Mouse (Mus musculus): ENCODE data around the gene Limch1. TPM values are rescaled to one million over a fixed set of nuclear protein-coding genes. Genes with fewer than 3 reads are reported as not detected.

Gene Limch1
- total RNA-seq, 2 experiments from 2014 or later = 127 to 140 TPM

DNA sequence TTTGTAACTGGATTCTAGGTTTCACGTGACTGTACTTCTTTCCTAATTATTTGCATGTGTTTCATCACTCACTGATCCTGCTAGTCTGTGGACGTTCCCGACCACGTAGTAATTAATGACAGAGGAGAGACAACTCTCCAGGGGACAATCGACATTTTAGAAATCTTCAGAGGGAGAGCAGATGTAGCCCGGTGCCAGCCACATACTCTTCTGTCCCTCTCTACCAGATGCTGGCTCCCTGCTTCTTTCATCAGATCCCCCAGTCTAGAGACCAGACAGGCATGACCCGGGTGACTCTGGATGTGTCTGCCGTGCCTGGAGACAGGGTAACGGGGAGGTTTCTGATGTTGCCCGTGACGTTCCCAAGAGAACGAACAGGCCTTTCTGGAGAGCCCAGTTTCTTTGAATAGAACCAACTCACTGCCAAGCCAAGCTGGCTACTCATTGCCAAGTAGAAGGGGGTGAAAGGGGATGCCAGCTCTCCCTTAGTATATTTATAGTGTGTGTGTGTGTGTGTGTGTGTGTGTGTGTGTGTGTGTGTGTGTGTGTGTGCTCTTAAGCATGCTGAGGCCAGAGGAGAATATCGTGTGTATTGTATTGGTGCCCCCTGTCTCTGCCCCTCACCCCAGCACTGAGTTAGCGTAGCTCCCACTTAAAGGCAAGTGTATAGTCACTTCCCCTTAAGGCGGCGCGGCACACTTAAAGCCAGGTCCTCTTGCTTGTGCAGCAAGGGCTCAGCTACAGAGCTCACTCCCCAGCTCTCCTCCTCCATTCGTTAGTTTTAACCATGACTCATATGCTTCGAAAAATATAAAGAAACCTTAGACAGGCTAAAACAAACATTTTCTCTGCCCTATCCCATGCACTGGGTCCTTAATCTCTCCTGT lies 233.9 kb downstream of the Limch1 start:
- peak overlapping the region; percentile 78 for H3K27ac ChIP-seq
- DNase-seq (ENCODE audit: low spot score in 2 of 2) = peak in 1 of 2 experiments; percentile 39
- H3K4me3 ChIP-seq = peak overlapping the region; percentile 23
- no peak for TF ChIP-seq CTCF (conservative IDR thresholded peaks at IDR 0.05)

DNA sequence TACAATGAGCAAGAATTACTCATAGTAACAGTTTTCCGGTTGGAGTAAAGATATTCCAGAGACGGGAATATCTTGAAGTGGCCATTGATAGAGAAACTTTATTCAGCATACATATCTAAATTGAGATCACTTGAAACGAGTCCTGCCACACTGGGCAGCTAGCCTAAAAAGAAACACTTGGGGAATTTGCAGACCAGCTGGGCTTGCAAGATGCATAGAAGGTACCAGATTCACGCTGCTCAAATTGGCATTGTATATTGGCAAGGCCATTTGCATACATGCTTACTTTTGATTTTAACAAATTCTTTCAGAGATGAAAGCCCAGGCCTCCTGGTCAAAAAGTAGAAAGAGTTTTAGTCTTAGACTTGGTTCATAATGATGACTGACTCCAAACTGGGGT lies 235.2 kb downstream of the Limch1 start:
- Histone ChIP-seq H3K27ac (peak overlapping the region; percentile 67), H3K4me3 (no peak overlapping the region)
- TF ChIP-seq CTCF (conservative IDR thresholded peaks at IDR 0.05) = no peak
- peak; percentile 37 to 47 for DNase-seq (ENCODE audit: low spot score in 2 of 2)

DNA sequence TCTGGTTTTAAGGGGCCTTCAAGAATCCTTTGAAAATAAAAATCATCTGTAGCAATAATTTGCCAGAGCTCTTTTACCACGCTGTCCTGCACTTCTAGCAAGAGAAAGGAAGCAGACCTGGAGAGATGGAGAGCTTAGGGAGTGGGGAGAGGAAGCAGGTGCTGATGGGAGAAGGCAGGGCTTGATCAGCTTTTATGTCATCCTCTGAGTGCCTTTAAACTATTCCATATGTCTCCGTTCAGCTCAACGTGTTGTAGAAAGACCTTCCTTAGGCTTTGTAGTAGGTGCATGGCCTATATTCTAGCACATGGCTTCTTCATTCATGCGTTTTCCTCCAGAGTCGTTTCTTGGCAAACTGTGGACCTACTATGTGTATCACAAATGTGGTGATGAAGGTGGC lies 237.5 kb downstream of the Limch1 start:
- no peak for DNase-seq (ENCODE audit: low spot score in 2 of 2)
- Histone ChIP-seq H3K4me3 (no peak overlapping the region), H3K27ac (no peak overlapping the region)
- TF ChIP-seq CTCF (conservative IDR thresholded peaks at IDR 0.05) = no peak

DNA sequence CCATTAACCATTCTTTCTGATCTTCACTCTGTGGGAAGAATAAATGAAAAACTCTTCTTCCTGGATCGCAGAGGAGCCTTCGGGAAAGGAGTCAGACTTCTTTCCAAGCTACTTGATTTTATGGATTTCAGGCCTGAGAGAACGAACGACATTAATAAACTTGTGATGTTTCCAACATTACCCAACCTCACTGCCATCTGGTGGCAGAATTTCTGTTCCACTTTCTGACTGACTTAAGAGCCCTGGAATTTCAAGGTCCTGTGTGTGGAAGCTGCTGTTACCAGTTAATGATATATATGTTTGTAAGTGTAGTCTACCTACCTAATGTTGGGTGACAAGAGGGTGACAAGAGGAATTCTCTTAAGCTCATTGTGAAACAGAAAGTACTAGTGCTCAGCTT lies 243.3 kb downstream of the Limch1 start:
- no peak overlapping the region for H3K27ac ChIP-seq
- no peak overlapping the region for H3K4me3 ChIP-seq
- peak; percentile 76 for TF ChIP-seq CTCF (conservative IDR thresholded peaks at IDR 0.05)
- DNase-seq (ENCODE audit: low spot score in 2 of 2) = no peak

DNA sequence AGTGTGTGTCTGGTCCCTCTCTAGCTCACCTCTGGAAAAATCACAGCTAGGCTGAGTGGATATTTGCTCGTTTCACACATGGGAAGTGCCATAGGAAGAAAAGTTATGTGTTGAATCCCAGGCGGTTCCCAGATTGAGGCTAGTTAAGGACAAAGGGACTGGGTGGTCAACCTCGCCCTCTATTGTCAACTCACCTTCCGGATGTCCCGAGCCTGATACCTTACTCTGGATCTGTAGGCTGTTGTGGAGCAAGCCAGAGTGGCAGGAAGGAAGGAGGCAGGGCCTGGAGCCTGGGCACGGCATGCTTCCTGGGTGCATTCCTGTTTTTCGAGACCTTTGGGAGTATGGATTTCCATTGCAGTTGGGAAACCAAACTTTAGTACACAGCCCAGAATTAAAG lies 243.9 kb downstream of the Limch1 start:
- TF ChIP-seq CTCF (conservative IDR thresholded peaks at IDR 0.05) = no peak
- Histone ChIP-seq H3K27ac (no peak overlapping the region), H3K4me3 (no peak overlapping the region)
- no peak for DNase-seq (ENCODE audit: low spot score in 2 of 2)

DNA sequence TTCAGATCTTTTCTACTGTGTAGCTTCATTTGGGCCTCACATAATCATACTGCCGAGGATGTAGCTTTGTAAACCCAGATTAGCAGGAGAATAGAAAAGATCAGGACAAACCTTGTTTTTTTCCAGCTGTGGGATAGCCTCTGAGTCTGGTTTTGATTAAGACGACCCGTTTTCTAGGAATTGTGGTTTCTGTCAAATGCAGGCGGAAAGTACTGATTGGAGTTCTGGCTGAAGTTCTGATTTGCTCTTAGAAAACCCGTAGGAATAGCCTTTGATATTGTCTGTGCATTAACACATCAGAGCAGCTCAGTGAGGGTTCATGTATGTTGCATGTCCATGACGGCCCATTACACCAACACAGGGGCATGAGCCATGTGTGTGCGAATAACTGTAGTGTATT lies 246.8 kb downstream of the Limch1 start:
- Histone ChIP-seq H3K4me3 (no peak overlapping the region), H3K27ac (no peak overlapping the region)
- no peak for TF ChIP-seq CTCF (conservative IDR thresholded peaks at IDR 0.05)

DNA sequence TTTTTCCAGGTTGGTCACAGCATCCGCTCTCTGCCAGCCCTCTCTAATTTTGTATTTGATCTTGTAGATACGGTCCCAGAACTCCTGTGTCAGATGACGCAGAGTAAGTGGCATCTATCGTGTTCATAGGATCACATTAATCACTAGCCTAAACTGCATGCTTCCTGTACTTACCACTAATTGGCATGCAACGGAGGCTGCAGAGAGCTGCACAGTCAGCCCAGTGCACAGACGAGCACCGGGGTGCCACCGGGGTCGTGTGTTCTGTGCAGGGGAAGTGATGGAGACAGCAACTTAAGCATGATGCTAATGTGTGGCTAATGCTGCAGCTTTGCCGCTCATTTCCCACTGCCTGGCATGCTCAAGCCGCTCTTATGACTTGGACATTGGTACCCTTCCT lies 247.4 kb downstream of the Limch1 start:
- no peak for TF ChIP-seq CTCF (conservative IDR thresholded peaks at IDR 0.05)
- no peak for DNase-seq (ENCODE audit: low spot score in 2 of 2)
- no peak overlapping the region for H3K27ac ChIP-seq
- H3K4me3 ChIP-seq = no peak overlapping the region

More for the DNA sequence above, 246.8 kb downstream of the Limch1 start:
- no peak for DNase-seq (ENCODE audit: low spot score in 2 of 2)

DNA sequence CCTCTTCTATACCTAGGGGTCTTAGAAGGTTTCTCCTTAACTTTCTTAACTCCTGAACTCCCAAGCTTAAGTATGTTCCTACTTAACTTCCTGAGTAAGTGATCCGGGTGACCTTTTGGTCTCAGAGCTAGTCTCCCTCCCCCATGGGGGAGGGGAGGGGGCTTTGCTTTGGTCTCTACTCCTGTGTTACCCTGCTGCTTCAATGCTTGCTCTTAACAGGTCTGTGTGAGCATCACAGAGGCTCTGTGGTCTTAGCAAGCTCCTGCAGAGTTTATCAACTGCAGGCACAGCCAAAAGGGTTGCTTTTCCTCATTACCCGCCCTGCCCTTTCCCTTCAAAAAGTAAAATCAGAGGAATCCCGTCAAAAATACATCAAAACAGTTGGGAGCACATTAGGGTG lies 250.5 kb downstream of the Limch1 start:
- no peak for DNase-seq (ENCODE audit: low spot score in 2 of 2)
- H3K27ac ChIP-seq = no peak overlapping the region
- no peak overlapping the region for H3K4me3 ChIP-seq
- no peak for TF ChIP-seq CTCF (conservative IDR thresholded peaks at IDR 0.05)

DNA sequence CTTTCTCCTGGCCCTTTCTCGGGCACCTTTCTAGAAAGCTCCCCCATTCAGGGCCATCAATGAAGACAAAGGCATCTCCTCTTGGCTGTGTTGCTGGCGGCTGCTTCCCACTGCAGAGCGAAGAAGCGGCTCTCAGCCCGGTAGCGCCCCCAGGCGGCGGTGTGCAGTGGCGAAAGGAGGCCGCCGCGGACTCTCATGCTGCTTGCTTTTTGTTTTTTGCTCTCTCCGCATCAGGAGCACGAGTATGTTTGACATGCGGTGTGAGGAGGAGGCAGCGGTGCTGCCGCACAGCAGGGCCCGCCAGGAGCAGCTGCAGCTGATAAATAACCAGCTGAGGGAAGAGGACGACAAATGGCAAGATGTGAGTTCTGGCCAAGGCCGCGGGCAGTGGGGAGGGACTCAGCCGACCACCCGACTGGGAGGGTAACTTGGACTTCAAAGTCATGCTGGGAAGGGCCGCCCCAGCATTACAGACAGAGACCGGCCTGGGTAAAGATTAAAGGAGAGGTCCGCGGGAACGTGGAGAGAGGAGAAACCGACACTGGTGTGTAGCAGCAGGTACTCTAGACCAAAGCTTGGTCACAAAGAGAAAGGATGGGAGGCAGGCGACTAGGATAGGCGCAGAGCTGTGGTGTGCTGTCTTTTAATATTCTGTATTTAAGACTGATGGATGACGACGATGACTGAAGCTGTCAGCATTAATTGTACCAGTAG lies 251.4 kb downstream of the Limch1 start:
- peak; percentile 97 for TF ChIP-seq CTCF (conservative IDR thresholded peaks at IDR 0.05)
- peak overlapping the region; percentile 79 for H3K27ac ChIP-seq
- H3K4me3 ChIP-seq = peak overlapping the region; percentile 39
- DNase-seq (ENCODE audit: low spot score in 2 of 2) = peak; percentile 83 to 94

DNA sequence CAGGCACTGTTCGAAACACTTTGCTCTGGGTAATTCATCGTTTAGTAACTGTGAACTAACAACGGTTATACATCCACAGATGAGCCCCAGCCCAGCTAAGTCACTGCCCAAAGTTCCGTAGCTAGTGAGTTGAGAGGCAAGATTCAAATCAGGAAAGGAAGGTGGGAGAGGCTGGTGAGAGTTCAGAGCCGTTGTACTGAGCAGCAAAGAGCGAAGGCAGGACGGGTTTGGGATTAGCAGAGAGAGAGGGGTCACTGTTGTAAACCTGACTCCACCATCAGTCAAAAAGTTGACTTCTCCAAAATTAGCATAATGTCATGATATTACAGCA lies 251.9 kb downstream of the Limch1 start:
- peak overlapping the region; percentile 39 for H3K4me3 ChIP-seq
- TF ChIP-seq CTCF (conservative IDR thresholded peaks at IDR 0.05) = no peak
- no peak for DNase-seq (ENCODE audit: low spot score in 2 of 2)
- 0 out of 2 replicates have a peak overlapping the region, but pooled peaks have one; percentile 79 for H3K27ac ChIP-seq

DNA sequence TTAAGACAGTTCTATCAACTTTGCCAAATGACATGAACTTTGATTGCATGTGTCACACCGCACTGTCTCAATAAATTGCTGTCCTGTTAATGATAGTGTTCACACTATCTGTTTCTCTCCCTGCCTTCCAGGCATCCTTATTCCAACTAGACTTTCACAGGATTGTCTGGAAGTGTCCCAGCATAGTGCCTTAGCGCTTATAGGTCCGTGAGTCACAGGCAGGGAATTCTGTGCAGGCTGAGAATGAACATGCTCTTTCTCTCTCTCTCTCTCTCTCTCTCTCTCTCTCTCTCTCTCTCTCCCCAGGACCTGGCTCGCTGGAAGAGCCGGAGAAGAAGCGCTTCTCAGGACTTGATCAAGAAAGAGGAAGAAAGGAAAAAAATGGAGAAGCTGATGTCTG lies 252.7 kb downstream of the Limch1 start:
- TF ChIP-seq CTCF (conservative IDR thresholded peaks at IDR 0.05) = no peak
- DNase-seq (ENCODE audit: low spot score in 2 of 2) = no peak
- no peak overlapping the region for H3K4me3 ChIP-seq
- no peak overlapping the region for H3K27ac ChIP-seq

DNA sequence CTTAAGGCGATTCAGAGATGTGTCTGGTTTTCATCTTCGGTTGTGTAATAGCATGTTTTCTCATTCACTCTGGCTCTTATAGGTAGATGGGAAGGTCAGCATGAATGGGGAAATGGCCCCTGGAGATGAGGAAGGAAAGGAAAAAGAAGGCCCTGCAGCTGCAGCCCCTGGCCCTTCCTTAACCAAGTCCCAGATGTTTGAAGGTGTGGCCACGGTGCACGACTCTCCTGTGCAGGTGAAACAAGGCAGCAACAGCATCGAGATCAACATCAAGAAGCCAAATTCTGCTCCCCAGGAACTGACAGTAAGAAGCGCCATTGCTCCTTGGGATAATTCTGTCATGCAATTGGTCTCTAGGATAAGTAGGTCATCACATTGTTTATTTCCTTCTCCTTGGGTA lies 256.7 kb downstream of the Limch1 start:
- H3K4me3 ChIP-seq = no peak overlapping the region
- no peak for TF ChIP-seq CTCF (conservative IDR thresholded peaks at IDR 0.05)
- no peak overlapping the region for H3K27ac ChIP-seq
- no peak for DNase-seq (ENCODE audit: low spot score in 2 of 2)

DNA sequence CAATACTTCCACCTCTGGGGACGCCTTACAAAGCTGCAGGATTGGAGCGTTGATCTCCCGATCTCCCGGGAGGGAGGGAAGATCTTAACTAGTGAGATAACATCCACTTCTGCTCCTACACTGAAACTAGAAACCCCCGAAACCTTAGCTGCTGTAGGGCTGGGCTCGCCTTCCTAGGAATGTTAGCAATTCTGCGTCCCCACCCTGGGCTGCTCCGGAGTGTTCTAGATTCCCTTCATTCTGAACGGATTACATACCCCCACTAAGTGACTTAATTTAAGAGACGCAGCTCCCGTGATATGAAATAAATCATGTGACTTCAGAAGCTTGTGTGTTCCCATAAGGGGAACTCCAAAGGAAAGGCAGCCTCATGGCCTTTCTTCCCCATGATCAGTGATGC lies 259.0 kb downstream of the Limch1 start:
- TF ChIP-seq CTCF (conservative IDR thresholded peaks at IDR 0.05) = no peak
- H3K27ac ChIP-seq = no peak overlapping the region
- H3K4me3 ChIP-seq = no peak overlapping the region
- no peak for DNase-seq (ENCODE audit: low spot score in 2 of 2)
